Comparison of ENCODE assay signal across 10 mouse cellular contexts in genomic region chr1:59534976-59535810, GRCm38 (mm10). TPM values are rescaled to one million over a fixed set of nuclear protein-coding genes. Genes with fewer than 3 reads are reported as not detected.
DNase-seq lines count a peak whose midpoint lies in the region; ATAC-seq lines count a peak whose summit lies in the region.
"Had no signal": no experiment of that assay in that cellular context is flagged by ENCODE, and none has a peak within 500 bp of the region (broad histone marks: within the 10 kb centered on the region; RNA-seq: fewer than 3 reads in every experiment).

No protein-coding gene starts in this region.

- no peak overlapping the region for H3K4me2 ChIP-seq in kidney, embryonic 14.5 days (replicated peaks; ENCODE audit: low read depth, low read length)
- H3K4me2 ChIP-seq in heart, embryonic 12.5 days, result no peak overlapping the region
- H3K4me2 ChIP-seq: heart, embryonic 13.5 days had no signal

- no peak overlapping the region for H3K4me3 ChIP-seq in kidney, embryonic 14.5 days (ENCODE audit: low read length)
- H3K4me3 ChIP-seq in heart, embryonic 12.5 days, result no peak overlapping the region
- H3K4me3 ChIP-seq: heart, embryonic 13.5 days had no signal

- H3K36me3 ChIP-seq in kidney, embryonic 14.5 days (ENCODE audit: control insufficient read depth, insufficient read depth, low read length), result no peaks in the 10 kb centered on the region
- no peaks in the 10 kb centered on the region for H3K36me3 ChIP-seq in heart, embryonic 12.5 days
- H3K36me3 ChIP-seq: heart, embryonic 13.5 days had no signal

- 22% methylated on average over 5 of the region's 5 CpGs for WGBS in kidney, embryonic 14.5 days
- 31% methylated on average over 5 of the region's 5 CpGs for WGBS in heart, embryonic 12.5 days

- H3K27ac ChIP-seq in kidney, embryonic 14.5 days (ENCODE audit: low read depth, low read length), result no peak overlapping the region
- no peak overlapping the region for H3K27ac ChIP-seq in heart, embryonic 12.5 days (ENCODE audit: poor library complexity, severe bottlenecking)
- H3K27ac ChIP-seq: heart, embryonic 13.5 days had no signal

- peaks cover 13% of the 10 kb centered on the region for H3K4me1 ChIP-seq in kidney, embryonic 14.5 days (ENCODE audit: control insufficient read depth, insufficient read depth, low read length)
- no peaks in the 10 kb centered on the region for H3K4me1 ChIP-seq in heart, embryonic 12.5 days (replicated peaks)
- H3K4me1 ChIP-seq: heart, embryonic 13.5 days had no signal

- peak overlapping the region; percentile 1; the same call in 1 of the 2 replicates for H3K9ac ChIP-seq in kidney, embryonic 14.5 days (ENCODE audit: low read depth, low read length)
- H3K9ac ChIP-seq in heart, embryonic 12.5 days, result no peak overlapping the region
- H3K9ac ChIP-seq: heart, embryonic 13.5 days had no signal

- DNase-seq in kidney, postnatal 10 days, result no peak
- DNase-seq in frontal cortex, postnatal 14 days (ENCODE audit: low spot score in 2 of 2), result peak; percentile 27 to 28
- peak; percentile 50 to 59 for DNase-seq in left cerebral cortex, postnatal 10 days (ENCODE audit: extremely low spot score in 1 of 2, low spot score in 2 of 2)
- DNase-seq in right cerebral cortex, adult 18-20 months, result peak; percentile 52
- DNase-seq in heart, postnatal 36 days, result no peak
- no peak for DNase-seq in yolk sac, embryonic 10.5 days (ENCODE audit: low spot score)
- DNase-seq: adrenal gland, postnatal 36 days had no signal

- ATAC-seq in kidney, embryonic 14.5 days (ENCODE audit: low FRiP score, low TSS enrichment), result peak; percentile 52; the same call in 1 of the 2 replicates
- no peak for ATAC-seq in heart, embryonic 12.5 days (ENCODE audit: insufficient number of reproducible peaks, low FRiP score)

- no peaks in the 10 kb centered on the region for H3K9me3 ChIP-seq in kidney, embryonic 14.5 days (ENCODE audit: control insufficient read depth, low read length)
- no peaks in the 10 kb centered on the region for H3K9me3 ChIP-seq in heart, embryonic 12.5 days (replicated peaks)
- H3K9me3 ChIP-seq: heart, embryonic 13.5 days had no signal

- intact Hi-C loops in left cerebral cortex, postnatal 10 days (cut with DNase I), result no loop called here
- intact Hi-C loops in heart, postnatal 36 days (cut with DNase I), result no loop called here

- no peaks in the 10 kb centered on the region for H3K27me3 ChIP-seq in kidney, embryonic 14.5 days (ENCODE audit: control insufficient read depth, insufficient read depth, low read length)
- peaks cover 5% of the 10 kb centered on the region; the same call in 1 of the 2 replicates for H3K27me3 ChIP-seq in heart, embryonic 12.5 days (replicated peaks)
- H3K27me3 ChIP-seq: heart, embryonic 13.5 days had no signal

RNA-seq across cellular contexts. Expression of gene Gm973, which starts 19.1 kb away (rescaled TPM):
- 0.90 and 1.4 TPM in 2 replicates for polyA plus RNA-seq in kidney, embryonic 14.5 days (2014; fragmentation: Nextera tagmentation; extraction: Ambion mirVana)
- total RNA-seq in left cerebral cortex, postnatal 10 days (2021), result 1 to 10 TPM; 4.6 to 4.8 TPM
- under 1 TPM in 1 of 2 experiments, not detected in 1; 0.28 TPM for total RNA-seq in heart, postnatal 36 days (2021)
- polyA plus RNA-seq in heart, embryonic 12.5 days (2016; fragmentation: Nextera tagmentation; extraction: Ambion mirVana), result 0.15 TPM in 1 of 2 replicates, not detected in the other

RNA-seq across cellular contexts. Expression of gene Fzd7, which starts 53.0 kb away (rescaled TPM):
- 20.1 and 29.2 TPM in 2 replicates for polyA plus RNA-seq in kidney, embryonic 14.5 days (2014; fragmentation: Nextera tagmentation; extraction: Ambion mirVana)
- total RNA-seq in left cerebral cortex, postnatal 10 days (2021), result 1 to 10 TPM; 5.4 to 6.1 TPM
- 1 to 10 TPM; 6.6 to 7.8 TPM for total RNA-seq in heart, postnatal 36 days (2021)
- 5.5 and 6.2 TPM in 2 replicates for polyA plus RNA-seq in heart, embryonic 12.5 days (2016; fragmentation: Nextera tagmentation; extraction: Ambion mirVana)

Comparison
In these comparisons a context has a peak if more than half of its experiments do, and no peak if none do; other contexts are left out.
1. DNase-seq: peak in frontal cortex, postnatal 14 days (2 of 2), left cerebral cortex, postnatal 10 days (2 of 2) and right cerebral cortex, adult 18-20 months (single experiment); none in kidney, postnatal 10 days (single experiment), heart, postnatal 36 days (0 of 2) and yolk sac, embryonic 10.5 days (single experiment).
2. RNA of gene Gm973, which starts 19.1 kb away (total RNA-seq): 4.6 to 4.8 TPM in left cerebral cortex, postnatal 10 days; 0.28 TPM in heart, postnatal 36 days; every median in the first group is over 4 times any median in the second.